Mouse (Mus musculus) left cerebral cortex, postnatal 14 days (tissue): ENCODE results near the gene Ttc41. TPM values are rescaled to one million over a fixed set of nuclear protein-coding genes. Genes with fewer than 3 reads are reported as not detected.

Experiments used
- DNase-seq, 2 experiments: peaks; one replicate each; pipeline ENCODE4 v3.0.0; 2021 to 2022; ENCODE audit warnings: low spot score in 2 of 2, mixed read lengths in 1 of 2
- intact Hi-C: fragments of 180-260 bp; cut with DNase I; formaldehyde crosslinking; loops from one replicate; pipeline ENCODE4 v1.15.1; 2025
- microRNA-seq, 2 experiments: library from miRNA; unstranded; fragments of <30 nt; microRNA quantifications; one replicate each; pipeline ENCODE4 v1.2.0; 2022
- total RNA-seq, 2 experiments: library from RNA; stranded (reverse); gene quantifications; 2 replicates each; pipeline ENCODE4 v1.2.3; 2021

Gene Ttc41
- total RNA-seq, 2 experiments from 2014 or later, result 1.1 to 1.2 TPM

DNA sequence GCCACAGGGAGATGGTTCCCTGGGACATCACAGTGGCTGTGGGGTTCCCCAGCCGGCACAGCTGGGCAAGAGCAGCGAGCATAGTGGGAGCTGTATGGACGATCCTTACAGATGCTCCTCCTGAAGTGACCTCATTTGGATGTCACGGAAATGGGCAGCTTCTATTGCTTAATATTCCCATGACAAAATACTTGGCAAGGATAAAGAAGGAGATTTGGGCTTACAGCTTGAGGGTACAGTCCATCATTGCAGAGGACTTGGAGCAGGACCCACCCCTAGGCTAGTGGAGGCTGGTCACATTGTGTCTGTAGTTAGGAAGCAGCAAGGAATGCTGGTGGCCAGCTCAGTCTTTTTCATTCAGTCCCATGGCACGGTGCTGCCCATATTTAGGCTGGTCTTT, 105.0 kb downstream of the Ttc41 start:
- no peak for DNase-seq
- intact Hi-C loops, result no loop called here

DNA sequence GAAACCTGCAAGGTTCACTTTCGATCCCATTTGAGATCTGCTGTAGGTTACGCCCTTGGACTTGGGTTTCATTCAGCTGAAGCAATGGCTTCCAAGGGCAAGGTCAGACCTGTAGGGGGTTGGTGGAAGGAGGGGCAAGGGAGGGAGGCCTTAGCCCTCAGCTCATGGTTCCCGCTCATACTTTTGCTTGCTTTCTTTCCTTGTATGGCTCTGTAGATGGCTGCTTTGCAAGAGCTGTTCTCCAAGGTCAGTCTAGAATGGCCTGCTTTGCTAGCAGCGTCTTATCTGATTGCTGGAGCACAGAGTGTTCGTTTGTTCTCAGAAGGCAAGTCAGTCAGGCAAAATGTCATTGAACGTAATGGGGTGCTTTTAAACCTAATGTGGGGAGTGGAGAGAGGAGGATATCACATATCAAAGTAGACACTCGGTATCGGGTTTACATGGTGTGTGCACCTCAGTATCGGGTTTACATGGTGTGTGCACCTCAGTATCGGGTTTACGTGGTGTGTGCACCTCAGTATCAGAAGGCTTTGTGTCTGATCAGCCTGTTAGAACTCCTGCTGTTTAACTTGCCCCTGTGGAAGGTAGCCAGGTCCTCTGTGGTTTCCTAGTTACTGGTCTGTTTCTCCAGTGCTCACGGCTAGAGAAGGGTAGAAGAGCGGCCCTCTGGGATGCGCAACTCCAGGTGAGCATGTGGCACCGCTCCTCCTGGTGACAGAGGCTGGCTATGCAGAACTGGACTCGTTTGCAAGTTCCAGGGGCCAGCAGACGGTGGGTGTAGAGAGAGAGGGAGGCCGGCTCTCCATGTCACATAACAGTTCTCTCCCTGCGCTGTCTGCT, 108.9 kb downstream of the Ttc41 start:
- intact Hi-C loops, result no loop called here
- no peak for DNase-seq

DNA sequence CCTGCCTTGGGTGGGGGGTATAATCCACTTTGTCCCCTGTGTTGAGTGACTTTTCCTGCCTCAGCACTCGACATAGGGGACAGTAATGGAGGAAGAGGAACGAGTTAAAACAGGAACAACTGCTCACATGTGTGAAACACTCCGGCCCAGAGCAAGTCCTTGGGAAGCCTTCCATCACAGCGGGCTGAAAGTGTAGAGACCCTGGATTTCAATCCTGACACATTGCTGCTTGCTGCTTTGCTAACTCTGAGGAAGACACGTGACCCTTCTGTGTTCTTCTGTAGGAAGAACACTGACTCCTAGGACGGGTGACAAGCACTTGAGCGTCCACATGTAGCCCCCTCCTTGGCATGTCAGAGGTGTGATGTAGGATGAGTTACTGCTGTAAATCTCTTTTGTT, 109.5 kb downstream of the Ttc41 start:
- intact Hi-C loops, result no loop called here
- DNase-seq, result no peak

DNA sequence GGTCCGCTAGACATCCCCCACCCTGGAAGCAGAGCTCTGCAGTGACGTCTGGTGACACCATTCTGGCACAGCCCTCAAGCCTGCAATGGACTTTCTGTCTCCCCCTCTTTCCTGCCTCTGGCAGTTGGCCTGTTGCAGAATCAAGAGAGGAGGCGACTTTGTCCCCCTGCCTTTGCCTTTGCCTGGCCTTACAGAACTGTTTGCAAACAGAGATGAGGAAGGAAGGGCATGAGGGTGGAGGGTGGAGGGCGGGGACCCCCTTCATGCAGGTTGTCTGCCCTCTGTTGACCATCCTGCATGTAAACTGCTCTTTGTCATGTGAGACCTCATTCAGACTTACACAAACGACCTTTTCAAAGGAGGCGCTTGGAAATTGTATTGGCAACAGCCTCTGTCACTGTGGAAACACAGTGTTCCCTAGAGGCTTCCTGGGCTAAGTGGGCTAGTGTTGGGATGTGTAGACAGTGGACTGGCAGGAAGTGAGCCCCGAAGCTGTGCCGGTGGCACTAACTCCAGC, 114.1 kb downstream of the Ttc41 start:
- peak in 1 of 2 experiments; percentile 72 for DNase-seq
- intact Hi-C loops, result no loop called here

DNA sequence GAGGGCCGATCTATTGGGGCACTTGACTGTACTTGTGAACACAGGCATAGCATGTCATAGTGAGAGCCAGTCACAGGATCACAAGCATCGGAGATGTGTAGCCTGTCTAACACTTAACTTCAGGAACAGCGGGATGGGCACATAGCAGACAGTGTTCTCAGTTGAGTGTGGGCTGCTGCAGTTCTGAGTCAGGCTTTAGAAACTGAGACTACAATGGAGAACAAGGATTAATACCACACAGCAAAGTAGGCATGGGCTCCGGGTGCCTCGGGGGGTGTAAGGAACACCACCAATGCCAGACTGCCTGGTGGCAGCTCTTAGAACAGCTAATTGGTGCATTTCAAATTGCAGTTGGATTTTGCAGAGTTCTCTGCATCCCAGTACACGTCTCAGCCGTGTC, 115.4 kb downstream of the Ttc41 start:
- intact Hi-C loops, result no loop called here

DNA sequence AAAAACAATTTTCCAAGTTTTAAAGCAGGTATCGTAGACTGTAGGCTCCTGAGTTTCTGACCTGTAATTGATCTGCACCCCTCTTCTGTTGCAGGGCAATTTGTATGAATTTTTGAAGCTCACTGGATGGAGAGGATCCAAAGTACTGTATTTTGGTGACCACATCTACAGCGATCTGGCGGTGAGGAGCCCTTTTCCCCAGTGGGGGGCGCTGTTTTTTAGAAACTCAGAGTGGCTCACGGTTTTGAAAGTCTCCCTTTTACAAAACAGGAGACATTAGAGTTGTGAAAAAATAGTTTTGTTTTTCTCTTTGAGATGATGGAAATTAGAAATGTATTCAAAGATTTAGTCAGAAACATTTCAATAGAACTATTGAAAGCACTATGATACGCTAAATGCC, 118.5 kb downstream of the Ttc41 start:
- intact Hi-C loops, result no loop called here
- no peak for DNase-seq

More for the DNA sequence above, 115.4 kb downstream of the Ttc41 start:
- DNase-seq, result no peak

DNA sequence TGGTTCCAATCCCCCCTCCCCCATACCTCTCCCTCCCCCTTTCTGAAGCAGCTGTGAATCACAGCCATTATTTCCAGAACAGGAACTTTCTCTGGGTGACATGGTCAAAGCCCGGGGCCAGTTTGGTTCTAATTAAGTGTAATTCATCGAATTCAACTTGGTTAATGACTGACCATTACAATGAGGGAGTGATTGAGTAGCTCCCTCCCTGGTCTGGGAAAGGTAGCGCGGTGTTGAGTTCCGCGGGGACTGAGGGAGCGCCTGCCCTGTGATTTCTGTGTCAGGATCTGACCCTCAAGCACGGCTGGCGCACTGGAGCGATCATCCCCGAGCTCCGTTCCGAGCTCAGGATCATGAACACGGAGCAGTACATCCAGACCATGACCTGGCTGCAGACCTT, 119.3 kb downstream of the Ttc41 start:
- no peak for DNase-seq
- intact Hi-C loops, result no loop called here

DNA sequence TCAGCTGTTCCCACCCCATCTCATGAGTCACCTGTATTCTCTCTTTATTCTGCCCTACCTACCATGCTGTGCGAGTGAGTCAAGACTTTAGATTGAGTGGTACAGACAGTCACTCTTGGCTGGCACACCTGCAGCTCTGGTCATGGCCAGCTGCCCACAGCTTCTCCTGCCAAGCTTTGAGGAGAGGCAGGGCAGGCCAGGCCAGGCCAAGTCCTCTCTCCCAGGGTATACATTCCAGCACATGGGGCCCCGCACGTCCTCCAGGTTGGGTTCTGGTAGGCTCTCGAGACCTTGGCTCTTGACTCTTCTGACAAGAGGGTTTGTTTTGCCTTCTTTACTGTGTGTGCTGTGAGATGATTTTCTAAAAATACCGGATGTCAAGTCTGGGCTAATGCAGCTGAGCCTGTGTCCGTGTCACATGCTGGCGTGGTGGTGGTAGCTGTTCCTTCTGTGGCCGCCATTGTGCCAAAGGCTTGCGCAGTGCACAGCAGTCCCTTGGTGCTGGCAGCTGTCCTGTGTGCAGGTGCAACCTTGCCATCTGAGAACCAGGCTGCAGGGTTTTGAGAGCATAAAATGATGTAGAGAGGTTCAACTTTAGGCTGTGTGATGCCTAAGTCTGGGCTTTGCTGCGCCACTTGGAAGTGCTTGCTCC, 120.4 kb downstream of the Ttc41 start:
- intact Hi-C loops, result no loop called here
- DNase-seq, result no peak

Small RNA genes within 50 kb of the gene (microRNA-seq; reads per million reads assigned to microRNA genes)
- 0 to 1.8 reads per million in 2 experiments for gene Gm25745

Other genes with a start within 250 kb of the Ttc41 start
- 10 to 100 TPM; 29.9 to 32.0 TPM for gene Syn3, start 206.9 kb upstream of the Ttc41 start, total RNA-seq
- gene Hsp90b1, start 302 bp upstream of the Ttc41 start, total RNA-seq, result 100 to 1,000 TPM; 291 to 292 TPM
- gene Gm49358, start 58.2 kb downstream of the Ttc41 start, total RNA-seq, result 10 to 100 TPM; 20.0 to 21.1 TPM
- gene Nt5dc3, start 73.2 kb downstream of the Ttc41 start, total RNA-seq, result 10 to 100 TPM; 71.2 to 71.8 TPM